In the genomic region with DNA sequence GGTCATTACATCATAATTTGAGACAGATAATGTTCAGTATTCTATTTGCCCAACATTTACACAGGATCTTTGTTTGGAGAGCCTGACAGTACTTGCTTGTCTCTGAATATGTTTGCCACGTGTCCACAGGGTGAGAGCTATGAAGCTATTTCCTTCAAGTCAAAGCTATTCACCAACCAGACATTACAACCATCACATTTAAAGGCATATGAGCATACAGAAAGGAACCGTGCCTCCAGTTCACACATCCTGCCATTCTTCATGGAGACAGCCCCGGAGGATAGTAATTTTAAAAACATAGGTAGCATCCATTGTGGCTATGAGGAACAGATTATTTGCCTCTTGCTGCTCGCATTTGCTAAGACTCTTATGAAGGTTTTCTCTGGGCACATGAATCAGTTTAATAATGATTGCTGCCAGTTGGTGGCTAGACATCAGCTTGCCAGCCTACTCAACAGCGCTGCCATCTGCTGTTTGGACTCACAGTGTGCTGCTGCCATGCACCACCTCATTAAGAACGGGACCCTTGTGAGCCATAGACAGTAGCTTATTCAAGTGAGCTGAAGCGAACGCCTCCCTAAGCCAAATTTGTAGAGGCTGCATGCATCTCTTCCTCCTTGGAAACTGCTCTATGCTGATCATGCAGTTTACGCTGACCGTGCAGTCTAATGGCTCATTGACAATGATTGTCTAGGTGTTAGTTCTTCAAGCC, we compare ENCODE assay signal across 8 mouse cellular contexts.
A peak's percentile ranks its signal among the peaks of the same experiment; 100 is the strongest.
DNase-seq lines count a peak whose midpoint lies in the region; ATAC-seq and TF ChIP-seq lines count a peak whose summit lies in the region.

No protein-coding gene starts in this region.

- no peaks in the 10 kb centered on the region for H3K9me3 ChIP-seq in CH12.LX (replicated peaks; ENCODE audit: low read length)
- H3K9me3 ChIP-seq in hindbrain, embryonic 13.5 days: no peaks in the 10 kb centered on the region
- H3K9me3 ChIP-seq in midbrain, embryonic 13.5 days: no peaks in the 10 kb centered on the region

- no peak overlapping the region for H3K4me3 ChIP-seq in heart, adult 2 months
- H3K4me3 ChIP-seq in CH12.LX (replicated peaks in 1 of 3; ENCODE audit: low read depth in 2 of 3, low read length in 2 of 3, poor library complexity in 1 of 3): no peak overlapping the region
- H3K4me3 ChIP-seq in hindbrain, embryonic 13.5 days: no peak overlapping the region
- no peak overlapping the region for H3K4me3 ChIP-seq in midbrain, embryonic 13.5 days (replicated peaks)

- H3K36me3 ChIP-seq in heart, adult 2 months (ENCODE audit: control insufficient read depth, insufficient read depth, low read length): no peaks in the 10 kb centered on the region
- peaks cover 0 to 4% of the 10 kb centered on the region in 2 experiments for H3K36me3 ChIP-seq in CH12.LX (replicated peaks in 1 of 2; ENCODE audit: control insufficient read depth in 1 of 2, insufficient read depth in 1 of 2, low read length in 1 of 2)
- H3K36me3 ChIP-seq in hindbrain, embryonic 13.5 days: no peaks in the 10 kb centered on the region
- H3K36me3 ChIP-seq in midbrain, embryonic 13.5 days: no peaks in the 10 kb centered on the region

- intact Hi-C loops in heart, adult 2 months (cut with DNase I): no loop called here

- peak; percentile 33 for TF ChIP-seq CTCF in heart, adult 2 months (IDR thresholded peaks at IDR 0.05)
- peak in 1 of 2 experiments; percentile 92; a peak in 2 of 4 replicates for TF ChIP-seq CTCF in CH12.LX (conservative IDR thresholded peaks at IDR 0.05 in 1 of 2, IDR thresholded peaks at IDR 0.05 in 1 of 2; ENCODE audit: low read depth in 2 of 2, low read length in 2 of 2)

- dilution Hi-C loops in CH12.LX (cut with MboI; ENCODE audit: extremely low pct_ligation_motif_present, extremely low pct_unique_long_range_greater_than_20kb, low sequenced_read_pairs): no loop called here

- H3K27me3 ChIP-seq in heart, adult 2 months (ENCODE audit: control insufficient read depth, insufficient read depth, low read length): no peaks in the 10 kb centered on the region
- no peaks in the 10 kb centered on the region for H3K27me3 ChIP-seq in CH12.LX (replicated peaks)
- H3K27me3 ChIP-seq in hindbrain, embryonic 13.5 days: no peaks in the 10 kb centered on the region
- no peaks in the 10 kb centered on the region for H3K27me3 ChIP-seq in midbrain, embryonic 13.5 days

- 68% methylated on average over 10 of the region's 10 CpGs for WGBS in heart, adult 2 months
- WGBS in hindbrain, embryonic 13.5 days: 47% methylated on average over 10 of the region's 10 CpGs
- WGBS in midbrain, embryonic 13.5 days: 65% methylated on average over 10 of the region's 10 CpGs

- TF ChIP-seq POLR2A in heart, adult 2 months (IDR thresholded peaks at IDR 0.05; ENCODE audit: insufficient read depth, low read depth, low read length): no peak
- TF ChIP-seq POLR2A in CH12.LX (IDR thresholded peaks at IDR 0.05; ENCODE audit: low read depth, low read length): no peak

- no peaks in the 10 kb centered on the region for H3K79me2 ChIP-seq in heart, adult 2 months (replicated peaks; ENCODE audit: control insufficient read depth, insufficient read depth, low read length)
- no peaks in the 10 kb centered on the region for H3K79me2 ChIP-seq in CH12.LX (replicated peaks; ENCODE audit: control insufficient read depth, extremely low read depth, insufficient read depth, poor library complexity, severe bottlenecking)

- H3K9ac ChIP-seq in heart, adult 2 months (ENCODE audit: low read depth, low read length): no peak overlapping the region
- H3K9ac ChIP-seq in CH12.LX (ENCODE audit: insufficient read depth, low read depth): no peak overlapping the region
- no peak overlapping the region for H3K9ac ChIP-seq in hindbrain, embryonic 13.5 days
- H3K9ac ChIP-seq in midbrain, embryonic 13.5 days (replicated peaks): no peak overlapping the region

- peak; percentile 78 for TF ChIP-seq RAD21 in CH12.LX (IDR thresholded peaks at IDR 0.05; ENCODE audit: low read depth, low read length)

- no peak for DNase-seq in heart, adult 2 months
- DNase-seq in heart, adult 18-20 months: no peak
- DNase-seq in CH12.LX (ENCODE audit: extremely low read depth): peak; percentile 60
- DNase-seq in cerebellum, adult 9-10 months: peak; percentile 48
- no peak for DNase-seq in spleen, postnatal 4 days (ENCODE audit: low spot score in 2 of 2)
- DNase-seq in thymus, adult 18-20 months: no peak

- in situ Hi-C loops in CH12.LX (cut with MboI; ENCODE audit: low pct_ligation_motif_present, low pct_unique_long_range_greater_than_20kb, low sequenced_read_pairs): no loop called here

- H3K4me1 ChIP-seq in heart, adult 2 months (ENCODE audit: control insufficient read depth, insufficient read depth, low read length): no peaks in the 10 kb centered on the region
- H3K4me1 ChIP-seq in CH12.LX (ENCODE audit: control insufficient read depth in 1 of 2, insufficient read depth in 2 of 2): peaks cover 0 to 4% of the 10 kb centered on the region in 2 experiments; a peak in 1 of 4 replicates
- H3K4me1 ChIP-seq in hindbrain, embryonic 13.5 days (replicated peaks): 0 out of 2 replicates have a peak, but pooled peaks cover 6% of the 10 kb centered on the region
- H3K4me1 ChIP-seq in midbrain, embryonic 13.5 days (replicated peaks): 0 out of 2 replicates have a peak, but pooled peaks cover 3% of the 10 kb centered on the region

- no peak for TF ChIP-seq EP300 in heart, adult 2 months (IDR thresholded peaks at IDR 0.05; ENCODE audit: insufficient read depth, low read depth, low read length)
- TF ChIP-seq EP300 in CH12.LX (IDR thresholded peaks at IDR 0.05; ENCODE audit: low read length): no peak

- no peak overlapping the region for H3K27ac ChIP-seq in heart, adult 2 months
- no peak overlapping the region for H3K27ac ChIP-seq in CH12.LX (ENCODE audit: insufficient read depth, low read depth)
- peak overlapping the region; percentile 55; the same call in 1 of the 2 replicates for H3K27ac ChIP-seq in hindbrain, embryonic 13.5 days
- no peak overlapping the region for H3K27ac ChIP-seq in midbrain, embryonic 13.5 days

- peak; percentile 91 for ATAC-seq in hindbrain, embryonic 13.5 days (ENCODE audit: low FRiP score)
- ATAC-seq in midbrain, embryonic 13.5 days: peak; percentile 75

- no peak overlapping the region for H3K4me2 ChIP-seq in CH12.LX (ENCODE audit: insufficient read depth, low read depth, poor library complexity, severe bottlenecking)
- H3K4me2 ChIP-seq in hindbrain, embryonic 13.5 days: peak overlapping the region; percentile 6; the same call in 1 of the 2 replicates
- H3K4me2 ChIP-seq in midbrain, embryonic 13.5 days (replicated peaks): no peak overlapping the region

TF ChIP-seq in CH12.LX, 34 proteins besides CTCF, POLR2A, EP300 and RAD21:
- TF ChIP-seq ZKSCAN1 (IDR thresholded peaks at IDR 0.05; ENCODE audit: borderline replicate concordance, low read depth, low read length): no peak
- no peak for TF ChIP-seq NRF1 (IDR thresholded peaks at IDR 0.05; ENCODE audit: low read depth, low read length)
- 0 out of 2 replicates have a peak, but pooled peaks have one; percentile 25 for TF ChIP-seq TCF12 (IDR thresholded peaks at IDR 0.05; ENCODE audit: low read depth, low read length)
- no peak for TF ChIP-seq ZMIZ1 (IDR thresholded peaks at IDR 0.05; ENCODE audit: low read depth, low read length)
- TF ChIP-seq MAFK (IDR thresholded peaks at IDR 0.05; ENCODE audit: insufficient replicate concordance, low read length): peak; percentile 58; the same call in 1 of the 2 replicates
- peak; percentile 30; the same call in 1 of the 2 replicates for TF ChIP-seq ZC3H11A (IDR thresholded peaks at IDR 0.05; ENCODE audit: low read depth, low read length)
- peak; percentile 47; the same call in 1 of the 2 replicates for TF ChIP-seq NELFE (IDR thresholded peaks at IDR 0.05; ENCODE audit: low read depth, low read length)
- 0 out of 2 replicates have a peak, but pooled peaks have one; percentile 32 for TF ChIP-seq BHLHE40 (IDR thresholded peaks at IDR 0.05; ENCODE audit: low read depth, low read length)
- TF ChIP-seq SMC3 (IDR thresholded peaks at IDR 0.05; ENCODE audit: low read depth, low read length): peak; percentile 92
- peak; percentile 56; the same call in 1 of the 2 replicates for TF ChIP-seq MYC (IDR thresholded peaks at IDR 0.05; ENCODE audit: low read depth, low read length)
- TF ChIP-seq ZNF384 (IDR thresholded peaks at IDR 0.05; ENCODE audit: low read depth, low read length): no peak; the same call in 1 of the 2 replicates
- TF ChIP-seq PAX5 (IDR thresholded peaks at IDR 0.05; ENCODE audit: low read length): no peak

Comparison
In these comparisons a context has a peak if more than half of its experiments do, and no peak if none do; other contexts are left out.
1. DNase-seq: peak in CH12.LX (single experiment) and cerebellum, adult 9-10 months (single experiment); none in heart, adult 2 months (0 of 2), heart, adult 18-20 months (0 of 2), spleen, postnatal 4 days (0 of 2) and thymus, adult 18-20 months (0 of 2).